Mouse (Mus musculus) lung, postnatal 0 days (tissue): ENCODE measurements around the gene Krtap6-2.

ENCODE experiments used
- CTCF ChIP-seq: IDR thresholded peaks from 2 replicates; pipeline ENCODE4 v1.5.1; 2016; ENCODE audit warnings: antibody characterized with exemption, mild to moderate bottlenecking
- EP300 ChIP-seq: IDR thresholded peaks from 2 replicates; pipeline ENCODE4 v1.6.1; 2016; ENCODE audit warnings: antibody characterized with exemption, mild to moderate bottlenecking, control low read depth

DNA sequence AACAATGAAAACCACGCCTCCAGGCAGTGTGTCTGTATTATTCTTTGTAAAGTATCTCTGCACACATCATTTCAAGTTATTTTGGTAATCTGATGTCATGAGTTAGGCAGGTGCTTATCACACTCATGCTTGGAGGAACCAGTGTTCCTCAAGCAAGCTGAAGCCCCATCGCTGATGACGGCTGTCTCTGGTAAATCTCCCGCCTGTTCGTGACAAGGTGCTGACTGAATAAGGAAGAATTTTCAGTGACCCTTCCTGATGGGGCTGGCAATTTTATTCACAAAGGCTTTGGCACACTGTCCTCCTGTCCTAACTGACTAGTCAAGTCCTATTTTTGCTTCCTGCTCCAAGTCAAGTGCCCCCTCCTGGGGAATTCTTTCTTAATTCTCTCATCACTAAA, 5.4 kb upstream of the Krtap6-2 start:
- TF ChIP-seq CTCF (no peak), EP300 (no peak)
